Mouse (Mus musculus) forebrain, postnatal 0 days (tissue): ENCODE data around the gene Ralgps2. TPM values are rescaled to one million over a fixed set of nuclear protein-coding genes. Genes with fewer than 3 reads are reported as not detected.

Experiments used
- ATAC-seq: fragments of 200-750 bp; cut with Nextera tagmentation; 2 replicates; pipeline ENCODE4 v1.8.0; 2017; ENCODE audit warnings: mild to moderate bottlenecking, moderate library complexity
- DNase-seq: peaks from one replicate; pipeline ENCODE4 v3.0.0-alpha.2; 2015
- H3K27ac ChIP-seq: fragments of 300-500 bp; sonication (generic); 2 replicates; pipeline ENCODE4 v1.5.1; 2014; ENCODE audit warnings: low read depth, mild to moderate bottlenecking, antibody characterized with exemption, low read length, moderate library complexity, mixed read lengths
- H3K27me3 ChIP-seq: fragments of 300-500 bp; sonication (generic); 2 replicates; pipeline ENCODE4 v1.6.1; 2014; ENCODE audit warnings: mild to moderate bottlenecking, low read length, mixed read lengths; ENCODE audit not compliant: insufficient read depth
- H3K36me3 ChIP-seq: fragments of 300-500 bp; sonication (generic); 2 replicates; pipeline ENCODE4 v1.6.1; 2014; ENCODE audit warnings: mild to moderate bottlenecking, moderate library complexity; ENCODE audit not compliant: insufficient read depth
- H3K4me1 ChIP-seq: fragments of 300-500 bp; sonication (generic); 2 replicates; pipeline ENCODE4 v1.6.1; 2014; ENCODE audit warnings: antibody characterized with exemption; ENCODE audit not compliant: insufficient read depth
- H3K4me2 ChIP-seq: fragments of 300-500 bp; sonication (generic); 2 replicates; pipeline ENCODE4 v1.6.1; 2014; ENCODE audit warnings: low read depth, mild to moderate bottlenecking, moderate library complexity
- H3K4me3 ChIP-seq: fragments of 300-500 bp; sonication (generic); 2 replicates; pipeline ENCODE4 v1.5.1; 2014; ENCODE audit warnings: low read depth, low read length, mixed read lengths
- H3K9ac ChIP-seq: fragments of 300-500 bp; sonication (generic); 2 replicates; pipeline ENCODE4 v1.6.1; 2014; ENCODE audit warnings: mild to moderate bottlenecking
- H3K9me3 ChIP-seq: fragments of 300-500 bp; sonication (generic); 2 replicates; pipeline ENCODE4 v1.6.1; 2016; ENCODE audit warnings: low read length
- CTCF ChIP-seq: sonication (generic); IDR thresholded peaks from 2 replicates; pipeline ENCODE4 v1.5.1; 2016; ENCODE audit warnings: antibody characterized with exemption, control low read depth, low read depth
- WGBS: fragments of 180-500 bp; shearing (Covaris S2); extraction: QIAGEN DNeasy Blood & Tissue Kit; methylation state at CpG from one replicate; pipeline ENCODE4 v1.1.7; 2014; 5-methylcytosine and 5-hydroxymethylcytosine counted together
- polyA plus RNA-seq: library from polyadenylated mRNA; unstranded; fragments of >200 nt; fragmentation: Nextera tagmentation; extraction: Ambion mirVana; gene quantifications from 2 replicates; pipeline ENCODE4 v1.2.1, GENCODE M21; 2015
- total RNA-seq: library from RNA; depleted of rRNA; stranded (reverse); fragments of >200 nt; gene quantifications from 2 replicates; pipeline ENCODE4 v1.2.3, GENCODE M21; 2014

Gene Ralgps2
- total and polyA plus RNA-seq, 2 experiments from 2014 or later: 85.9 to 94.9 TPM

- WGBS: 64% methylated on average over 6 of the region's 6 CpGs
- DNase-seq: no peak
- H3K4me1 ChIP-seq: no peaks in the 10 kb centered on the region
These were observed 138.2 kb downstream of the Ralgps2 start for GRCm38 (mm10) chr1:156801276-156801675.

GRCm38 (mm10) chr1:156796251-156796650, 143.2 kb downstream of the Ralgps2 start:
- WGBS: 86% methylated on average over 9 of the region's 9 CpGs
- H3K4me2 ChIP-seq: no peak overlapping the region
- H3K27ac ChIP-seq: no peak overlapping the region
- H3K4me3 ChIP-seq: no peak overlapping the region
- TF ChIP-seq CTCF: no peak
- DNase-seq: no peak
- H3K9me3 ChIP-seq: no peaks in the 10 kb centered on the region
- H3K9ac ChIP-seq: no peak overlapping the region
- H3K4me1 ChIP-seq: no peaks in the 10 kb centered on the region
- no peak for ATAC-seq
- no peaks in the 10 kb centered on the region for H3K27me3 ChIP-seq
- no peaks in the 10 kb centered on the region for H3K36me3 ChIP-seq

More at GRCm38 (mm10) chr1:156801276-156801675, 138.2 kb downstream of the Ralgps2 start:
- H3K27me3 ChIP-seq: no peaks in the 10 kb centered on the region
- no peak overlapping the region for H3K4me2 ChIP-seq
- TF ChIP-seq CTCF: no peak
- no peak overlapping the region for H3K4me3 ChIP-seq
- no peaks in the 10 kb centered on the region for H3K9me3 ChIP-seq
- H3K27ac ChIP-seq: no peak overlapping the region
- H3K9ac ChIP-seq: no peak overlapping the region
- 0 out of 2 replicates have a peak, but pooled peaks cover 3% of the 10 kb centered on the region for H3K36me3 ChIP-seq
- ATAC-seq: no peak

- H3K9ac ChIP-seq: no peak overlapping the region
- H3K9me3 ChIP-seq: no peaks in the 10 kb centered on the region
- DNase-seq: no peak
- no peak overlapping the region for H3K27ac ChIP-seq
- H3K4me1 ChIP-seq: 0 out of 2 replicates have a peak, but pooled peaks cover 5% of the 10 kb centered on the region
- H3K4me2 ChIP-seq: no peak overlapping the region
- no peaks in the 10 kb centered on the region for H3K36me3 ChIP-seq
- 15% methylated on average over 5 of the region's 5 CpGs for WGBS
- no peaks in the 10 kb centered on the region for H3K27me3 ChIP-seq
- ATAC-seq: no peak
- TF ChIP-seq CTCF: no peak
- no peak overlapping the region for H3K4me3 ChIP-seq
These were observed 149.5 kb downstream of the Ralgps2 start for GRCm38 (mm10) chr1:156789844-156790490.

GRCm38 (mm10) chr1:156787164-156787863, 152.1 kb downstream of the Ralgps2 start:
- no peaks in the 10 kb centered on the region for H3K36me3 ChIP-seq
- H3K9me3 ChIP-seq: no peaks in the 10 kb centered on the region
- H3K27me3 ChIP-seq: no peaks in the 10 kb centered on the region
- peak; percentile 68; the same call in 1 of the 2 replicates for ATAC-seq
- 28% methylated on average over 6 of the region's 6 CpGs for WGBS
- DNase-seq: no peak
- H3K4me1 ChIP-seq: 0 out of 2 replicates have a peak, but pooled peaks cover 5% of the 10 kb centered on the region
- no peak for TF ChIP-seq CTCF
- no peak overlapping the region for H3K27ac ChIP-seq
- no peak overlapping the region for H3K4me3 ChIP-seq
- no peak overlapping the region for H3K4me2 ChIP-seq
- H3K9ac ChIP-seq: no peak overlapping the region

GRCm38 (mm10) chr1:156786074-156786473, 153.4 kb downstream of the Ralgps2 start:
- DNase-seq (no peak), ATAC-seq (no peak)
- H3K27me3 ChIP-seq: no peaks in the 10 kb centered on the region
- TF ChIP-seq CTCF: no peak
- H3K4me2 ChIP-seq: no peak overlapping the region
- no peaks in the 10 kb centered on the region for H3K9me3 ChIP-seq
- no peak overlapping the region for H3K9ac ChIP-seq
- WGBS: 86% methylated on average over 2 of the region's 2 CpGs
- H3K4me3 ChIP-seq: no peak overlapping the region
- no peaks in the 10 kb centered on the region for H3K36me3 ChIP-seq
- no peak overlapping the region for H3K27ac ChIP-seq
- peaks cover 6% of the 10 kb centered on the region for H3K4me1 ChIP-seq

GRCm38 (mm10) chr1:156784974-156785373, 154.5 kb downstream of the Ralgps2 start:
- ATAC-seq: no peak
- no peak overlapping the region for H3K9ac ChIP-seq
- H3K27me3 ChIP-seq: no peaks in the 10 kb centered on the region
- H3K4me1 ChIP-seq: peaks cover 11% of the 10 kb centered on the region
- WGBS: 86% methylated on average over 10 of the region's 10 CpGs
- H3K27ac ChIP-seq: no peak overlapping the region
- H3K9me3 ChIP-seq: no peaks in the 10 kb centered on the region
- no peaks in the 10 kb centered on the region for H3K36me3 ChIP-seq
- H3K4me2 ChIP-seq: no peak overlapping the region
- DNase-seq: no peak
- no peak for TF ChIP-seq CTCF
- H3K4me3 ChIP-seq: no peak overlapping the region

GRCm38 (mm10) chr1:156784116-156784515, 155.3 kb downstream of the Ralgps2 start:
- H3K9ac ChIP-seq: no peak overlapping the region
- no peak for TF ChIP-seq CTCF
- WGBS: 71% methylated on average over 5 of the region's 5 CpGs

More at GRCm38 (mm10) chr1:156784116-156784515, 155.3 kb downstream of the Ralgps2 start:
- DNase-seq (no peak), ATAC-seq (no peak)
- Histone ChIP-seq H3K4me2 (no peak overlapping the region), H3K4me1 (peaks cover 11% of the 10 kb centered on the region), H3K27me3 (no peaks in the 10 kb centered on the region), H3K9me3 (no peaks in the 10 kb centered on the region), H3K36me3 (no peaks in the 10 kb centered on the region), H3K27ac (no peak overlapping the region), H3K4me3 (no peak overlapping the region)
